Mouse (Mus musculus) G1E (cell line): ENCODE measurements around the gene Slc38a7.

Experiments used
- CTCF ChIP-seq: IDR thresholded peaks from 2 replicates; pipeline ENCODE4 v1.5.1; 2012; ENCODE audit warnings: low read depth, low read length, inconsistent platforms, mixed read lengths
- GATA1 ChIP-seq: IDR thresholded peaks from 2 replicates; pipeline ENCODE4 v1.6.1; 2012; ENCODE audit warnings: borderline replicate concordance, low read length, inconsistent platforms, mixed read lengths
- GATA2 ChIP-seq: IDR thresholded peaks from 2 replicates; pipeline ENCODE4 v1.6.1; 2012; ENCODE audit warnings: low read depth, low read length, inconsistent platforms, borderline replicate concordance
- POLR2AphosphoS5 ChIP-seq: IDR thresholded peaks from 2 replicates; pipeline ENCODE4 v1.6.1; 2012; ENCODE audit warnings: low read depth, low read length, inconsistent platforms; ENCODE audit not compliant: insufficient replicate concordance
- TAL1 ChIP-seq: conservative IDR thresholded peaks from 2 replicates; pipeline ENCODE4 v1.6.1; 2012; ENCODE audit warnings: low read depth, low read length, inconsistent platforms, mixed read lengths

GRCm38 (mm10) chr8:95843968-95844367 is 9.4 kb downstream of the Slc38a7 start:
- TF ChIP-seq GATA1 (no peak), TAL1 (no peak), CTCF (no peak), GATA2 (no peak), POLR2AphosphoS5 (no peak)
